Mouse (Mus musculus) liver, embryonic 14.5 days (tissue): ENCODE measurements at regions not wholly inside any gene's neighbourhood (a gene's known extent, or its start where the extent isn't known, plus 50 kb on each side); places are given as distances from the start of the nearest gene placed in this dataset.

Experiments
- ATAC-seq: fragments of 200-750 bp; cut with Nextera tagmentation; 2 replicates; pipeline ENCODE4 v1.8.0; 2017; ENCODE audit warnings: moderate number of reproducible peaks, mild to moderate bottlenecking, moderate library complexity; ENCODE audit not compliant: insufficient read depth
- DNase-seq, 3 experiments: peaks; one replicate each; pipeline ENCODE4 v3.0.0-alpha.2; 2012 to 2013; ENCODE audit warnings: low read depth in 3 of 3, low spot score in 3 of 3
- H3K27ac ChIP-seq: fragments of 300-500 bp; sonication (generic); 2 replicates; pipeline ENCODE4 v1.5.1; 2014; ENCODE audit warnings: moderate library complexity, mild to moderate bottlenecking, control low read depth, inconsistent platforms
- H3K27me3 ChIP-seq: fragments of 300-500 bp; sonication (generic); 2 replicates; pipeline ENCODE4 v1.6.1; 2014; ENCODE audit warnings: mild to moderate bottlenecking, low read length, moderate library complexity; ENCODE audit not compliant: control insufficient read depth, insufficient read depth
- H3K36me3 ChIP-seq: fragments of 300-500 bp; sonication (generic); replicated peaks from 2 replicates; pipeline ENCODE4 v1.6.1; 2014; ENCODE audit warnings: low read depth; ENCODE audit not compliant: control insufficient read depth, insufficient read depth
- H3K4me1 ChIP-seq, 2 experiments: fragments of 200-500 bp in 1 of 2; fragments of 300-500 bp in 1 of 2; sonication (generic) in 1 of 2; replicated peaks; 2 replicates each; pipeline ENCODE4 v1.6.1; 2012 to 2014; ENCODE audit warnings: antibody characterized with exemption in 1 of 2, inconsistent platforms in 1 of 2, low read length in 1 of 2; ENCODE audit not compliant: control insufficient read depth in 2 of 2, insufficient read depth in 2 of 2
- H3K4me2 ChIP-seq: fragments of 300-500 bp; sonication (generic); 2 replicates; pipeline ENCODE4 v1.6.1; 2014; ENCODE audit warnings: low read depth, mild to moderate bottlenecking, control low read depth, moderate library complexity
- H3K4me3 ChIP-seq, 2 experiments: fragments of 200-500 bp in 1 of 2; fragments of 300-500 bp in 1 of 2; sonication (generic) in 1 of 2; 2 replicates each; pipeline ENCODE4 v1.5.1; 2012 to 2014; ENCODE audit warnings: low read depth in 2 of 2, low read length in 2 of 2, mild to moderate bottlenecking in 2 of 2, control low read depth in 1 of 2, inconsistent platforms in 1 of 2, moderate library complexity in 1 of 2; ENCODE audit not compliant: insufficient read depth in 1 of 2
- H3K9ac ChIP-seq: fragments of 300-500 bp; sonication (generic); replicated peaks from 2 replicates; pipeline ENCODE4 v1.6.1; 2014; ENCODE audit warnings: mild to moderate bottlenecking, control low read depth, moderate library complexity
- H3K9me3 ChIP-seq: fragments of 300-500 bp; sonication (generic); 2 replicates; pipeline ENCODE4 v1.6.1; 2016; ENCODE audit warnings: low read length, mixed read lengths; ENCODE audit not compliant: control insufficient read depth
- CTCF ChIP-seq: IDR thresholded peaks from 2 replicates; pipeline ENCODE4 v1.5.1; 2016; ENCODE audit warnings: antibody characterized with exemption, low read depth, control low read depth
- EP300 ChIP-seq: IDR thresholded peaks from 2 replicates; pipeline ENCODE4 v1.6.1; 2016; ENCODE audit warnings: antibody characterized with exemption, low read depth
- WGBS: fragments of 180-500 bp; shearing (Covaris S2); extraction: QIAGEN DNeasy Blood & Tissue Kit; methylation state at CpG from one replicate; pipeline ENCODE4 v1.1.7; 2014; ENCODE audit not compliant: insufficient replicate concordance; 5-methylcytosine and 5-hydroxymethylcytosine counted together

DNA sequence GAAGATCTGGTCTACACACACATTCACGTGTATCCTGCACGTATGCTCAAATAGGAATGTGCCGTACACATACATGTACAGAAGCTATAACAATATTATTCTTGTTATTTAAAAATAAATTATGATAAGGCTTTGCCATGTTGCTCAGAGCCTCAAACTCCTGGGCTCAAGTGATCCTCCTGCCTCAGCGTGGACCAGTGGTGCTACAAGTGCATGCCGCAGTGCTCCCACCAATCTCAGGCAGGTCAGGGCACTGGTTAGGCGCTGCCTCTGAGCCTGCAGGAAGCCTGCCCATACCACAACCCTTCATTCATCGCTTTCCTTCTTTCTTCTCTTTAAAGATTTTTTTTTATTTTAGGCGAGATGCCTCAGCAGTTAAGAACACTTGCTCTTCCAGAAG lies 63.3 kb upstream of the Hdhd5 start:
- TF ChIP-seq CTCF (no peak), EP300 (no peak)
- no peak overlapping the region for H3K4me2 ChIP-seq
- 82% methylated on average over 8 of the region's 8 CpGs for WGBS

DNA sequence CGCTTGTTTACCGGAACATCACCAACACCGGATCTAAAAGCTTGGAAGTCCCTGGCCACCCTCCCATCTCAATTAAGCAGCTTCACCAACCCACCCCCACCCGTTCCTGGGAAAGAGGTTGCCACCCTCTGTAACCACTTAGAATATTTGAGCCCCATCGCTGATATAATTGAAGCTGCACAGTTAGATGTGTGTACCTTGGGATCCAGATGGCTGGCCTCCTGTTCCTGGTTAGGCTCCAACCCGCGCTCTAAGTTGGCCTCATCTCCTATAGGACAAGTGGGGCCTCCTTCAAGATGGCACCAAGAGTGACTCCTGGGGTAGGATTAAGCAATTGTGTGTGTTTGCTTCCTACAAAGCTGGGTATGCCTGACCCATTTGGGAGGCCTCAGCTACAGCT lies 61.6 kb upstream of the Hdhd5 start:
- Histone ChIP-seq H3K27me3 (no peaks in the 10 kb centered on the region), H3K4me1 (peaks cover 18 to 36% of the 10 kb centered on the region in 2 experiments), H3K36me3 (no peaks in the 10 kb centered on the region), H3K9me3 (no peaks in the 10 kb centered on the region), H3K27ac (no peak overlapping the region), H3K4me3 (no peak overlapping the region), H3K4me2 (no peak overlapping the region), H3K9ac (no peak overlapping the region)
- 54% methylated on average over 7 of the region's 7 CpGs for WGBS
- DNase-seq: no peak
- no peak for TF ChIP-seq EP300
- TF ChIP-seq CTCF: no peak
- ATAC-seq: no peak

More for the DNA sequence above, 63.3 kb upstream of the Hdhd5 start:
- ATAC-seq (no peak), DNase-seq (no peak)
- H3K36me3 ChIP-seq: no peaks in the 10 kb centered on the region
- H3K4me3 ChIP-seq: no peak overlapping the region
- H3K27ac ChIP-seq: no peak overlapping the region
- no peak overlapping the region for H3K9ac ChIP-seq
- H3K27me3 ChIP-seq: no peaks in the 10 kb centered on the region
- no peaks in the 10 kb centered on the region for H3K9me3 ChIP-seq
- H3K4me1 ChIP-seq: peaks cover 2 to 22% of the 10 kb centered on the region in 2 experiments

DNA sequence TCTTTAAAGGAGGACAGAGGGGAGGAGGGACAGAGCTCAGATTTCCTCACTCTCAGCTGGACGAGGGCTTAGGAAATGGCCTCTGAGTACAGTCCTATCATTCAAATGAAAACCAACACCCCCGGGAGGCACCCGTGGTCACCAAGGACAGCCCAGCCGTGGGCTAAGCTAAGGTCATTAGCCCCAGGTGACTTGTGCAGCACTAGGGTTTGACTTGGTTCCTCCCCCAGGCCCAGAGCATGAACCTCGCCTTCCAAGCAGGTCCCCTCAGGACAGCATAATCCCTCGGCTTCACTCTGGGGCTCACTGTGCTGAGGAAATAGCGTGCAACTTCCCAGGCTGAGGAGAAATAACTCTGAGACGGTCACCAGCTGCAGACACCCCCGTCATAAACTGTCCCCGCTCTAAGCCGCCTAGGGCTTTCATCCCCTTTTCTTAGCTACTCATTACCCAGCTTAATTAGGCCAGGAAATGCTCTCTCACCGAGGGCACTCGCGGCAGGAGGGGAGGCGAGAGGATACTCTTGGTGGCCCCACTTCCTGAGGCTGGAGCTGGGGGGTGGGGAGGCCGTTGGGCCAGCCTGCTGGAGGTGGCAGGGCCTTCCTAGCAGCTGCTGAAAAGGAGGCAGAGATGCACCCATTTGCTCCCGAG lies 61.0 kb upstream of the Hdhd5 start:
- ATAC-seq (no peak), DNase-seq (no peak)
- WGBS: 24% methylated on average over 17 of the region's 17 CpGs
- H3K4me3 ChIP-seq: no peak overlapping the region
- peak overlapping the region; percentile 14 for H3K4me2 ChIP-seq
- no peaks in the 10 kb centered on the region for H3K27me3 ChIP-seq
- H3K27ac ChIP-seq: no peak overlapping the region
- TF ChIP-seq CTCF (no peak), EP300 (no peak)
- H3K36me3 ChIP-seq: no peaks in the 10 kb centered on the region
- peaks cover 18 to 36% of the 10 kb centered on the region in 2 experiments for H3K4me1 ChIP-seq
- H3K9ac ChIP-seq: no peak overlapping the region
- no peaks in the 10 kb centered on the region for H3K9me3 ChIP-seq

DNA sequence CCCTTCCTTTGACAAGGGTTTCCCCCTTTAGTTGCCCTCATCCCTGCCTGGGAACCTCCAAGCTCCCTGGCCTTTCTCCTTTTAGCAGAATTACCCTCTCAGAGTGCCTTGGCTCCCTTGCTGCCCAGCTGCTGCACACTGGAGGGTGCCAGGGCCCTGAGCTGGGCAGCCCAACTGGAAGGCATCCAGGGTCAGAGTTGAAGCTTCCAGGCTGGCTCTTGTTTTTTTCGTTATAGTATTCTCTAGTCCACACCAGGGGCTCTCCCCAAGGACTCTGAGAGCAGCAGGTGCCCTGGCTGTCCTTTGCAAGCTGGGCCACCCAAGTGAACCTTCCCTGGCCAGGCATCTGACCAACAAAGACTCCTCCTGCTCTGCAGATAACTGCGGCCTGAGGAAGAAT lies 59.1 kb upstream of the Hdhd5 start:
- Histone ChIP-seq H3K9ac (no peak overlapping the region), H3K9me3 (no peaks in the 10 kb centered on the region), H3K27me3 (no peaks in the 10 kb centered on the region), H3K27ac (no peak overlapping the region), H3K4me1 (peaks cover 18 to 33% of the 10 kb centered on the region in 2 experiments), H3K36me3 (no peaks in the 10 kb centered on the region), H3K4me3 (no peak overlapping the region), H3K4me2 (no peak overlapping the region)
- DNase-seq (no peak), ATAC-seq (no peak)
- 78% methylated on average over 2 of the region's 2 CpGs for WGBS
- TF ChIP-seq CTCF (no peak), EP300 (no peak)

DNA sequence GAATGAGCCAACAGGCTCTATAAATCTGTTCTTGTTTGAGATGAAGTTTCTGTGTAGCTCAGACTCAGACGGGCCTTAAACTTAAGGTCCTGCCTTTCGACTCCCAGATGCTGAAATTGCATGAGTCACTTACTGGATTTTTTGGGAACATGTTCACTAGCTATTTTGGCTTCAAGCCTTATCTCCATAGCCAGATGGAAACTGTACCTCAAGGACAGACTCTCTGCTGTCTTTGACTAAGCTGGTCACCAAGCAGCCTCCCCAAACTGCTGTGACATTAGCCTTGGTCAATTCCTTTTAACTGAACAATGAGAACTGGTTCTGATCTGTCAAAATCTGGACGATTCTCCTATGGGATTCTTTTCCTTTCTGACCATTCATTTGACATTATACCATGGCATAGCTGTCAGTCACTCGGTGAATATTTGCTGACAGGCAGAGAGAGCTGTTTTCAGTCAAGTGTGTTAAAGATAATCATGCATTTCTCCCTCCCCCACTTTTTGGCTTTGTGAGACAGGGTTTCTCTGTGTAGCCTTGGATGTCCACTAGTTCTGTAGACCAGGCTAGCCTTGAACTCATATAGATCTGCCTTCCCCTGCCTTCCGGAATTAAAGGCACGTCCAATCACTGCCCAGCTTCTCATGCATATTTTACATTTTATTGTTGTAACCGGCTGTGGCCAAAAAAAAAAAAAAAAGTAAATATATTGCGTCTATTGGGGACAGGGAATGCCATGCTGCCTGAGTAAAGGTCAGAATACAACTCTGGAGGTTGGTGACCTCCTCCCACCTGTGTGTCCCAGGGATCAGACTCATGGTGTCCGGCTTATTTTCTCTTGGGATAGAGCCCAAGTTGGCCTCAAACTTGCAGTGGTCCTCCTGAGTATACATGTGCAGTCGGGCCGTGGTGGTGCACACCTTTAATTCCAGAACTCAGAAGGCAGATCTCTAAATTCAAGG lies 57.9 kb upstream of the Hdhd5 start:
- no peaks in the 10 kb centered on the region for H3K27me3 ChIP-seq
- DNase-seq: peak; percentile 60 to 77 (median 73)
- WGBS: 60% methylated on average over 11 of the region's 11 CpGs
- no peak overlapping the region for H3K4me3 ChIP-seq
- peak overlapping the region; percentile 48 for H3K9ac ChIP-seq
- peak; percentile 85 for ATAC-seq
- no peaks in the 10 kb centered on the region for H3K36me3 ChIP-seq
- TF ChIP-seq EP300 (peak; percentile 76), CTCF (no peak)
- peak overlapping the region; percentile 78 for H3K27ac ChIP-seq
- peaks cover 18 to 33% of the 10 kb centered on the region in 2 experiments for H3K4me1 ChIP-seq
- H3K9me3 ChIP-seq: no peaks in the 10 kb centered on the region
- peak overlapping the region; percentile 46 for H3K4me2 ChIP-seq
